Mouse (Mus musculus): ENCODE results near the gene Hoxa7. TPM values are rescaled to one million over a fixed set of nuclear protein-coding genes. Genes with fewer than 3 reads are reported as not detected.

Gene Hoxa7
- polyA plus RNA-seq, 1 experiment, result 0.10 TPM

- no peak for DNase-seq (ENCODE audit: low read depth)
- TF ChIP-seq CTCF (IDR thresholded peaks at IDR 0.05; ENCODE audit: borderline replicate concordance, extremely low read depth, insufficient read depth, insufficient read length) (no peak), POLR2A (IDR thresholded peaks at IDR 0.05; ENCODE audit: borderline replicate concordance, extremely low read depth, insufficient read depth, insufficient read length, poor library complexity, severe bottlenecking) (no peak)
Measured at GRCm38 (mm10) chr6:52228475-52229465, 7.1 kb upstream of the Hoxa7 start.

DNA sequence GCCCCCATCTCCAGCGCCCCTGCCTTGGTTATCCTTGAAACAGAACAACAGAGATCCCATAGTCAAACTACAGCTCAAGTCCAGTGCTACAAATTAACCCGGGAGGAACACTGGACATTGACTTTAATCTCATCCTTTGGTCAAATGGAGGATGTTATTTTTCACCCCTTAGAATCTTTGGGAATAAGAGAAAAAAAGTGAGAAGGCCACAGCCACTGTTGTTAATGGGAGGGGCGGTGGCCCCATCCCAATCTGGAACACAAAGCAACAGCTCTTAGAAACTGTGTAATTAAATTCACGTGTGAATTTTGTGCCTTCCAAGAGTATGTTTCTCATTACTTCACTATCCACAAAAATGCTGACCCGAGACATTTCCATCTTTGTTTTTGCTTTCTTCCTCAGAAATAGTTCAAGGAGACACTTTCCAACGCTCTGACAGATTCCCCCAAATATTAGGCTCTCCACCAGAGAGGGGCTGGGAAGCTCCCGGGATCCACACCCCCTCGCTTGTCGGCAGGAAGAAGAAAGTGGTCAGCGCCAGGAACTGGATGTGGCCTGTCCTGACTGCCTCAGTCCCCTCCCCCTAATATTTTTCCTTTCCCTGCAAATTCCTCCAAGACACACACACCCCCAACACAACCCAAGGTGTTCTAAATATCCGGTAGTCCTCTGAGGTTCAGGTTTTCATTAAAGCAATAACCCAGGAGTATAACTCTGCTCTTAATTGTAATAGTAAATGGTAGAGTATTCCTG is 6.0 kb upstream of the Hoxa7 start:
- DNase-seq (ENCODE audit: low read depth), result no peak

GRCm38 (mm10) chr6:52226569-52227257 is 5.1 kb upstream of the Hoxa7 start:
- DNase-seq (ENCODE audit: low read depth), result no peak
- no peak for TF ChIP-seq POLR2A (IDR thresholded peaks at IDR 0.05; ENCODE audit: borderline replicate concordance, extremely low read depth, insufficient read depth, insufficient read length, poor library complexity, severe bottlenecking)
- no peak for TF ChIP-seq CTCF (IDR thresholded peaks at IDR 0.05; ENCODE audit: borderline replicate concordance, extremely low read depth, insufficient read depth, insufficient read length)

More for the DNA sequence above, 6.0 kb upstream of the Hoxa7 start:
- TF ChIP-seq POLR2A (IDR thresholded peaks at IDR 0.05; ENCODE audit: borderline replicate concordance, extremely low read depth, insufficient read depth, insufficient read length, poor library complexity, severe bottlenecking), result no peak
- no peak for TF ChIP-seq CTCF (IDR thresholded peaks at IDR 0.05; ENCODE audit: borderline replicate concordance, extremely low read depth, insufficient read depth, insufficient read length)

DNA sequence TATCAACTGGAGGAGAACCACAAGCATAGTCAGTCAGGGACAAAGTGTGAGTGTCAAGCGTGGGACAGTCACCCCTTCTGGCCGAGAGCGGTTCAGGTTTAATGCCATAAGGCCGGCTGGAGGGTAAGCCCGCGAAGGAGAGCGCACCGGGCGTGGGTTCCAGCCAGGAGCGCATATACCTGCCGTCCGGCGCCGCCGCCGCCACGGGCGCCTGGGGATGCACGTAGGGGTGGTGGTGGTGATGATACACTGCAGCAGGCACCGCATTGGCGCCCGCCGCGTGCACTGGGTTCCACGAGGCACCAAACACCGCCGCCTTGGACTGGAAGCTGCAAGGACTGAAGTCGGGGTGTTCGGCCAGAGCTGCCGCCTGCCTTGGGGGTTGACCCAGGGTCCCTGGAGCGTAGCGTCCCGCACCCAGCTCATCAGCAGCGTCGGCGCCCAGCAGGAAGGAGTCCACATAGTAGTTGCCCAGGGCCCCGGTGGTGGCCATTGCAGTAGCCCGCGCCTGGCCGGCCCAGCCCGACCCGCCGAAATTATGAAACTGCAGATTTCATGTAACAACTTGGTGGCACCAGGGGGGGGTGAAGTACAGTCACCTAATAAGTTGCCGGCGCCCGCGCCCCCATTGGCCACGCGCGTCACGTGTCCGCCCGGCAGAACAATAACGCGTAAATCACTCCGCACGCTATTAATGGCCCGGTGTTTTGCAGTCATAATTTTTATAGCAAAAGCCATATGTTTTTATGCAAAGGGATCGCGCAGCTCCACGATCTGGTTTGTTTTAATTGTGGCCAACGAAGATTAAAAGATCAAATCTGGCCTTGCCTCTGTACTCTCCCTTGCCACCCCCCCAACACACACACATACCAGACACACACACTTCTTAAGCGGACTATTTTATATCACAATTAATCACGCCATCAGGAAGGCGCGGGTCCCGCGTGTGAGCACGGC is 4.2 kb upstream of the Hoxa7 start:
- no peak for DNase-seq (ENCODE audit: low read depth)
- TF ChIP-seq POLR2A (IDR thresholded peaks at IDR 0.05; ENCODE audit: borderline replicate concordance, extremely low read depth, insufficient read depth, insufficient read length, poor library complexity, severe bottlenecking) (no peak), CTCF (IDR thresholded peaks at IDR 0.05; ENCODE audit: borderline replicate concordance, extremely low read depth, insufficient read depth, insufficient read length) (no peak)

GRCm38 (mm10) chr6:52224895-52225611 is 3.4 kb upstream of the Hoxa7 start:
- no peak for DNase-seq (ENCODE audit: low read depth)
- no peak for TF ChIP-seq CTCF (IDR thresholded peaks at IDR 0.05; ENCODE audit: borderline replicate concordance, extremely low read depth, insufficient read depth, insufficient read length)
- TF ChIP-seq POLR2A (IDR thresholded peaks at IDR 0.05; ENCODE audit: borderline replicate concordance, extremely low read depth, insufficient read depth, insufficient read length, poor library complexity, severe bottlenecking), result no peak

DNA sequence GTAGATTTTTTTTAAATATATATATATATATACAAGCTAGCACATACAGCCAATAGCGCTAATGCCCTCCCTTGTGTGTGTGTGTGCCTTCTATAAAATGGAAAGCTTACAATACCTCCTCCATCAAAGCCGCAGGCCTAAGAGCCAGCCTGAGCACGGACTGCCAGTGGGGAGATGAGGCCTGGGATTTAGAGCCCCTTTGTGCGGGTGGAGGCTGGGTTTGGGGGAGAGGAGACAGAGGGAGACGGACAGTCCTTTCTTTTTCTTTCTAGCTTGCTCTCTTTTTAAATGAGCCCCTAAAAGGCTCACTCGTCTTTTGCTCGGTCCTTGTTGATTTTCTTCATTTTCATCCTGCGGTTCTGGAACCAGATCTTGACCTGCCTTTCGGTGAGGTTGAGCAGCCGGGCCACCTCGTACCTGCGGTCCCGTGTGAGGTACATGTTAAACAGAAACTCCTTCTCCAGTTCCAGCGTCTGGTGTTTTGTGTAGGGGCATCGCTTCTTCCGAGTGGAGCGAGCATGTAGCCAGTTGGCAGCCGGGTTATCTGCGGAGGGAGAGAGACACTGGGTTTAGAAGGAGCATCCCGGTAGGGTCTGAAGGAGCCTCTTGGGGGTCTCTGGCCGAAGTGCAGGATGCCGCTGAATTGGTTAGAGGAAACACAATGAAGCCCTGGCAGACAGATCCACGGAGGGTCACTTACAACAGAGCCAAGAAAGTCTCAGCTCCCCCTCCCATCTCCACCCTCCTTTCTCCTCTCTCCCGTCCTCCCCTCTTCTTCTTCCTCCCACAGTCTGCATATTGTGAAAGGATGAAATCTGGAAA is 2.5 kb upstream of the Hoxa7 start:
- DNase-seq (ENCODE audit: low read depth), result no peak

DNA sequence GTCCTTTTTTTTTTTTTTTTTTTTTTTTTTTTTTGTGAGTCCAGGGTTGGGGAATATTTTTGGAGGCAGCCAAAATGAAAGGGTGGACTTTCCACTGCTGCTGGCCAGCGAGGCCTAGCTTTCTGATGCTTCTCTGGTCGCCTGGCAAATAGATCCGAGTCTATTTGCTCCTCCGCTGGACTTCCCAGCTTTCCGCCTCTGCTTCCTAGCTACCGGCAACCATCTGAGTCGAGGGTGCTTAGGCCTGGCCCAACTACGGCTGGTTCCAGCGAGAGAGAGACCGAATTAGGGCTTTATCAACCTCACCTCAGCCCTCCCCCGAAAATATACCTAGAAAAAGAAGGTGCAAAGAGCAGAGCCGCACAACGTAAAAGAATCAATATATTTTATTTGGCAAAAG is 1.1 kb upstream of the Hoxa7 start:
- no peak for DNase-seq (ENCODE audit: low read depth)
- TF ChIP-seq CTCF (IDR thresholded peaks at IDR 0.05; ENCODE audit: borderline replicate concordance, extremely low read depth, insufficient read depth, insufficient read length), result no peak
- TF ChIP-seq POLR2A (IDR thresholded peaks at IDR 0.05; ENCODE audit: borderline replicate concordance, extremely low read depth, insufficient read depth, insufficient read length, poor library complexity, severe bottlenecking), result no peak

More for the DNA sequence above, 2.5 kb upstream of the Hoxa7 start:
- TF ChIP-seq CTCF (IDR thresholded peaks at IDR 0.05; ENCODE audit: borderline replicate concordance, extremely low read depth, insufficient read depth, insufficient read length) (no peak), POLR2A (IDR thresholded peaks at IDR 0.05; ENCODE audit: borderline replicate concordance, extremely low read depth, insufficient read depth, insufficient read length, poor library complexity, severe bottlenecking) (no peak)

GRCm38 (mm10) chr6:52221993-52222685 is 485 bp upstream of the Hoxa7 start:
- no peak for DNase-seq (ENCODE audit: low read depth)

More at GRCm38 (mm10) chr6:52221993-52222685, 485 bp upstream of the Hoxa7 start:
- no peak for TF ChIP-seq CTCF (IDR thresholded peaks at IDR 0.05; ENCODE audit: borderline replicate concordance, extremely low read depth, insufficient read depth, insufficient read length)
- TF ChIP-seq POLR2A (IDR thresholded peaks at IDR 0.05; ENCODE audit: borderline replicate concordance, extremely low read depth, insufficient read depth, insufficient read length, poor library complexity, severe bottlenecking), result no peak
